ENCODE assay signal across 14 mouse cellular contexts in the genomic region with DNA sequence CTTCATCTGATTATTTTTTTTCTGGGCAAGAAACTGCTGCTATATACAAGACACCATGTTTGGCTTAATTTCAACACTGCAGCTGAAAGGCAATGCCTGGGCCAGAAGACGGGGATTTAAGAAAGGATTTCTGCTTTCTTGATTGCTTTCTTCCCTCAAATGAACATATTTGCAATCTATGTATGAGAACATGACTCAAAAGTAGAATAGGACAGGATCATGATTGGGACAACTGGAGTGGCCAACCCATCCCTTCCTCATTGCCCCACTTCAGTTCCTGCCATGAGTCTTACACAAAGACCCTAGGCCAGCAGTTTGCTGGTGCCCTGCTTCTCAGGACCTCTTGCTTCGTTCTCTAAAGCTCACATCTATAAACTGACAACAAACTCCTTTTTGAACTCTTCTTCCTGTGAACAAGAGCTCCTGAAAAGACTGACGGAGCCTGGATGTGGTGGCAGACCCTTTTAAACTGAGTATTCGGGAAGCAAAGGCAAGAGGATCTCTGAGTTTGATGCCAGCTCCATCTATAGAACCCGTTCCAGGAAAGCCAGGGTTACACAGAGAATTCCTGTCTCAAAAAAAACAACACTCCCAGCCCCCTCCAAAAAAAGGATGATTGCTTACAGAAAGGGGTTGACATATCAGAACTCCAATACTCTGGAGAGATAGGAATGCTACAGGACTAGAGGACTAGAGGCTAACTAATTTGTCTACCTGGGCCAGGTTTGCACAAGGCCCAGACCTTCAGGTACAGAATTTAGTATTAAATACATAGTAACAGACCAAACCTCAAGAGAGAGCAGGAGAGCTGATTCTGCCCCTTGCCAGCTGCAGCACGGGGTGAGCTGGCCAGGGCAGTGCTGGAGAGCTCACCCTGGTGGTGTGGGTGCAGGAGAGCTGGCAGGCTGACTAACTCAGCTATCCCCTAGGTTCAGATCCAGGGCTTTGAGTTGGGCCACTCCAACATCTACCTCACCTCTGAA. TPM values are rescaled to one million over a fixed set of nuclear protein-coding genes. Genes with fewer than 3 reads are reported as not detected.
DNase-seq lines count a peak whose midpoint lies in the region; ATAC-seq and TF ChIP-seq lines count a peak whose summit lies in the region.
"Not testable (repeated sequence)": the region's sequence is repeated elsewhere in the genome, so short reads cannot be mapped to it uniquely, and the experiment has no call there.
"Had no signal": no experiment of that assay in that cellular context is flagged by ENCODE, and none has a peak within 500 bp of the region (broad histone marks: within the 10 kb centered on the region; RNA-seq: fewer than 3 reads in every experiment).

No protein-coding gene starts in this region.

- H3K36me3 ChIP-seq in embryonic facial prominence, embryonic 15.5 days; heart, embryonic 12.5 days; hindbrain, embryonic 15.5 days; limb, embryonic 12.5 days; lung, embryonic 15.5 days; midbrain, postnatal 0 days (ENCODE audit: insufficient read depth, low read length): not testable (repeated sequence)

- peaks cover 41% of the 10 kb centered on the region for H3K9me3 ChIP-seq in embryonic facial prominence, embryonic 15.5 days (replicated peaks)
- peaks cover 50% of the 10 kb centered on the region for H3K9me3 ChIP-seq in heart, embryonic 12.5 days (replicated peaks)
- H3K9me3 ChIP-seq in hindbrain, embryonic 15.5 days: peaks cover 55% of the 10 kb centered on the region
- H3K9me3 ChIP-seq in limb, embryonic 12.5 days: peaks cover 56% of the 10 kb centered on the region
- H3K9me3 ChIP-seq in lung, embryonic 15.5 days: peaks cover 36% of the 10 kb centered on the region
- H3K9me3 ChIP-seq in midbrain, postnatal 0 days (ENCODE audit: low read length): peaks cover 47% of the 10 kb centered on the region

- not testable (repeated sequence) for H3K4me2 ChIP-seq in embryonic facial prominence, embryonic 15.5 days (replicated peaks); heart, embryonic 12.5 days; hindbrain, embryonic 15.5 days; limb, embryonic 12.5 days; lung, embryonic 15.5 days; midbrain, postnatal 0 days (ENCODE audit: low read depth, low read length, poor library complexity, severe bottlenecking)

- H3K27ac ChIP-seq in embryonic facial prominence, embryonic 15.5 days (replicated peaks); heart, embryonic 12.5 days (ENCODE audit: poor library complexity, severe bottlenecking); hindbrain, embryonic 15.5 days (replicated peaks); limb, embryonic 12.5 days; lung, embryonic 15.5 days; midbrain, postnatal 0 days (ENCODE audit: low read depth, low read length): not testable (repeated sequence)

- peak; percentile 13; the same call in 1 of the 2 replicates for ATAC-seq in embryonic facial prominence, embryonic 15.5 days (ENCODE audit: insufficient number of reproducible peaks, low FRiP score, low TSS enrichment, low read depth)
- peak; percentile 37 for ATAC-seq in heart, embryonic 12.5 days (ENCODE audit: insufficient number of reproducible peaks, low FRiP score)
- 0 out of 2 replicates have a peak, but pooled peaks have one; percentile 20 for ATAC-seq in hindbrain, embryonic 15.5 days (ENCODE audit: low FRiP score, low read depth)
- 0 out of 2 replicates have a peak, but pooled peaks have one; percentile 40 for ATAC-seq in limb, embryonic 12.5 days (ENCODE audit: insufficient number of reproducible peaks, insufficient read depth, low FRiP score, low TSS enrichment, low read depth)
- peak; percentile 55 for ATAC-seq in lung, embryonic 15.5 days (ENCODE audit: borderline replicate concordance, extremely low read depth, low FRiP score, low TSS enrichment)
- ATAC-seq in midbrain, postnatal 0 days (ENCODE audit: low FRiP score): peak; percentile 25; the same call in 1 of the 2 replicates

- WGBS in embryonic facial prominence, embryonic 15.5 days: 71% methylated on average over 6 of the region's 6 CpGs
- WGBS in heart, embryonic 12.5 days: 66% methylated on average over 6 of the region's 6 CpGs
- WGBS in hindbrain, embryonic 15.5 days: 75% methylated on average over 6 of the region's 6 CpGs
- 78% methylated on average over 6 of the region's 6 CpGs for WGBS in limb, embryonic 12.5 days
- 72% methylated on average over 6 of the region's 6 CpGs for WGBS in lung, embryonic 15.5 days
- WGBS in midbrain, postnatal 0 days: 79% methylated on average over 5 of the region's 6 CpGs

- not testable (repeated sequence) for H3K9ac ChIP-seq in embryonic facial prominence, embryonic 15.5 days; heart, embryonic 12.5 days; hindbrain, embryonic 15.5 days; limb, embryonic 12.5 days (replicated peaks); lung, embryonic 15.5 days; midbrain, postnatal 0 days (replicated peaks; ENCODE audit: low read length, poor library complexity, severe bottlenecking)

- H3K4me3 ChIP-seq in embryonic facial prominence, embryonic 15.5 days (replicated peaks); heart, embryonic 12.5 days; hindbrain, embryonic 15.5 days; limb, embryonic 12.5 days (replicated peaks); lung, embryonic 15.5 days; midbrain, postnatal 0 days (ENCODE audit: low read depth, low read length): not testable (repeated sequence)

- not testable (repeated sequence) for H3K27me3 ChIP-seq in embryonic facial prominence, embryonic 15.5 days; heart, embryonic 12.5 days (replicated peaks); hindbrain, embryonic 15.5 days; limb, embryonic 12.5 days; lung, embryonic 15.5 days; midbrain, postnatal 0 days (ENCODE audit: insufficient read depth, low read length)

- H3K4me1 ChIP-seq in embryonic facial prominence, embryonic 15.5 days; heart, embryonic 12.5 days (replicated peaks); hindbrain, embryonic 15.5 days (replicated peaks); limb, embryonic 12.5 days (replicated peaks); lung, embryonic 15.5 days; midbrain, postnatal 0 days (ENCODE audit: insufficient read depth, low read length): not testable (repeated sequence)

- not testable (repeated sequence) for TF ChIP-seq CTCF in midbrain, postnatal 0 days (IDR thresholded peaks at IDR 0.05)

- peak; percentile 42 for DNase-seq in R1 (ENCODE audit: low read depth, low spot score)
- DNase-seq in midbrain, postnatal 0 days (ENCODE audit: low spot score): not testable (repeated sequence)
- peak; percentile 41 for DNase-seq in testis, postnatal 10 days (ENCODE audit: low spot score)

RNA-seq across cellular contexts. Expression of gene Zfp978, which starts 43.1 kb away (rescaled TPM):
- polyA plus RNA-seq in embryonic facial prominence, embryonic 15.5 days (2015; fragmentation: Nextera tagmentation; extraction: Ambion mirVana): not detected in 2 replicates
- polyA plus RNA-seq in heart, embryonic 12.5 days (2016; fragmentation: Nextera tagmentation; extraction: Ambion mirVana): 0.23 and 0.49 TPM in 2 replicates
- 0.14 TPM in 1 of 2 replicates, not detected in the other for polyA plus RNA-seq in hindbrain, embryonic 15.5 days (2015; fragmentation: Nextera tagmentation; extraction: Ambion mirVana)
- polyA plus RNA-seq in limb, embryonic 12.5 days (2016; fragmentation: Nextera tagmentation; extraction: Ambion mirVana): 0.26 TPM in 1 of 2 replicates, not detected in the other
- 0.19 and 0.22 TPM in 2 replicates for polyA plus RNA-seq in lung, embryonic 15.5 days (2015; fragmentation: Nextera tagmentation; extraction: Ambion mirVana)
- total RNA-seq in midbrain, postnatal 0 days (2014; rRNA removed): not detected in 2 replicates
- polyA plus RNA-seq in midbrain, postnatal 0 days (2015; fragmentation: Nextera tagmentation; extraction: Ambion mirVana): not detected in 2 replicates
- total RNA-seq: gastrocnemius, adult 18-20 months; granulocyte monocyte progenitor cell, adult 5-6 weeks; layer of hippocampus, postnatal 10 days; left cerebral cortex, postnatal 10 days had no signal
- polyA plus RNA-seq: forebrain, embryonic 16.5 days; stomach, embryonic 15.5 days had no signal
